Mouse (Mus musculus): ENCODE measurements at regions not wholly inside any gene's neighbourhood (a gene's known extent, or its start where the extent isn't known, plus 50 kb on each side); places are given as distances from the start of the nearest gene placed in this dataset.
"Not testable (repeated sequence)": the region's sequence is repeated elsewhere in the genome, so short reads cannot be mapped to it uniquely, and the experiment has no call there.

DNA sequence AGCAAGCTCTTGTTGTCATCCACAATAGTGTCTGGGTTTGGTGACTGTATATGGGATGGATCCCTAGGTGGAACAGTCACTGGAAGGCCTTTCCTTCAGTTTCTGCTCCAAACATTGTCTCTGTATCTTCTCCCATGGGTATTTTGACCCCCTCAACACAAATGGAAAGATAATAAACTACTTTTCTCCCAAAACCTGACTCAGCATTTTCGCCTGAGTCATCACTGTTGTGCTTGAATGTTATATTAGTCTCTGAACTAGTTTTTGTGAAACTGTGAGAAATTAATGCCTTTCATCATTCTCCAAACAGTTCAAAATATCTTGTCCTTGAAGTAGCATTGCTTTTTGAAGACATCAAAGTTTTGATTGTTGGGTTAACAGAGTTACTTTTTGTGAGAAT, 168.8 kb downstream of the Plppr4 start:
- H3K4me3 ChIP-seq (ENCODE audit: insufficient read depth, low read depth, low read length) = no peak overlapping the region
- no peak for DNase-seq (ENCODE audit: extremely low read depth, low read depth, low spot score)
- no peaks in the 10 kb centered on the region for H3K79me2 ChIP-seq (ENCODE audit: control insufficient read depth, insufficient read depth, low read length)
- no peaks in the 10 kb centered on the region for H3K4me1 ChIP-seq (ENCODE audit: control insufficient read depth, insufficient read depth, low read length)
- H3K9ac ChIP-seq (ENCODE audit: low read depth, low read length) = no peak overlapping the region
- TF ChIP-seq POLR2A (IDR thresholded peaks at IDR 0.05; ENCODE audit: extremely low read depth, insufficient read depth, low read length) = no peak
- no peak for TF ChIP-seq CTCF (IDR thresholded peaks at IDR 0.05; ENCODE audit: low read depth, low read length)
- no peaks in the 10 kb centered on the region for H3K36me3 ChIP-seq (ENCODE audit: control insufficient read depth, insufficient read depth, low read length)
- H3K27me3 ChIP-seq (ENCODE audit: control insufficient read depth, insufficient read depth, low read length) = no peaks in the 10 kb centered on the region
- 74% methylated on average over 1 of the region's 1 CpGs for WGBS
- no peak overlapping the region for H3K27ac ChIP-seq (replicated peaks; ENCODE audit: insufficient read depth, low read depth, low read length)

DNA sequence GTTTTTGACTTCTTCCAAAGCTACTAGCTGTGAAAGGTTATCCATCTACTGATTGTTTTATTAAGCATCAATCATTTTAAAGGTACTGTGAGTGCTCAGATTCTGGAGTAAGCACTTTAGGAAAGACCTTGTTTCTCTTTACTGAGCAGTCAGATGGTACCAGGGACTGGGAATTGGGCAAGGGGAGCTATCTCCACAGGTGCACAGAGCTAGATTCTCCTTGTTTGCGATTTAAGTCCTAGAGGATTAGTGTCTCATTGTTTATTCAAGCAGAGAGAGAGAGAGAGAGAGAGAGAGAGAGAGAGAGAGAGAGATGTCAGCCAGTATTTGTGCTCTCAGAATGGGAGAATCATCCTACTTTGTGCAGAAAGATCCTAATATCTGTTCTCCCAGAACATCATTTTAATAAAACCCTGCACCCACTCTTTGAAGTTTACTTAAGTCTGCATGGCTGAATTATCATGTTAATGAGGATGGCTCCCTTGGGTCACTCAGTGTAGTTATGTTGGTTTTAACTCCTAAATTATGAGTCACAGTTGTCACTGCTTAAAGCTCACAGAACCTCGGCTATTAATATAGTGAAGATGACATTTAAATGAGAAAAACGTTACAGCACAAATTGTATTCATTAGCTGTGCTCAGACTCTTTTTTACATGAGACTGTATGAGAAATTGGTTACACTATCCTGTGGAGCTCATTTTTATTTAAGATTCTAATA, 171.7 kb downstream of the Plppr4 start:
- no peak for TF ChIP-seq POLR2A (IDR thresholded peaks at IDR 0.05; ENCODE audit: extremely low read depth, insufficient read depth, low read length)
- TF ChIP-seq CTCF (IDR thresholded peaks at IDR 0.05; ENCODE audit: low read depth, low read length) = no peak
- no peak for DNase-seq (ENCODE audit: extremely low read depth, low read depth, low spot score)
- H3K4me3 ChIP-seq (ENCODE audit: insufficient read depth, low read depth, low read length) = no peak overlapping the region
- whole genome bisulfite sequencing = 53% methylated on average over 3 of the region's 3 CpGs
- no peaks in the 10 kb centered on the region for H3K27me3 ChIP-seq (ENCODE audit: control insufficient read depth, insufficient read depth, low read length)
- H3K27ac ChIP-seq (replicated peaks; ENCODE audit: insufficient read depth, low read depth, low read length) = no peak overlapping the region
- no peaks in the 10 kb centered on the region for H3K79me2 ChIP-seq (ENCODE audit: control insufficient read depth, insufficient read depth, low read length)
- H3K9ac ChIP-seq (ENCODE audit: low read depth, low read length) = no peak overlapping the region
- no peaks in the 10 kb centered on the region for H3K4me1 ChIP-seq (ENCODE audit: control insufficient read depth, insufficient read depth, low read length)
- no peaks in the 10 kb centered on the region for H3K36me3 ChIP-seq (ENCODE audit: control insufficient read depth, insufficient read depth, low read length)

DNA sequence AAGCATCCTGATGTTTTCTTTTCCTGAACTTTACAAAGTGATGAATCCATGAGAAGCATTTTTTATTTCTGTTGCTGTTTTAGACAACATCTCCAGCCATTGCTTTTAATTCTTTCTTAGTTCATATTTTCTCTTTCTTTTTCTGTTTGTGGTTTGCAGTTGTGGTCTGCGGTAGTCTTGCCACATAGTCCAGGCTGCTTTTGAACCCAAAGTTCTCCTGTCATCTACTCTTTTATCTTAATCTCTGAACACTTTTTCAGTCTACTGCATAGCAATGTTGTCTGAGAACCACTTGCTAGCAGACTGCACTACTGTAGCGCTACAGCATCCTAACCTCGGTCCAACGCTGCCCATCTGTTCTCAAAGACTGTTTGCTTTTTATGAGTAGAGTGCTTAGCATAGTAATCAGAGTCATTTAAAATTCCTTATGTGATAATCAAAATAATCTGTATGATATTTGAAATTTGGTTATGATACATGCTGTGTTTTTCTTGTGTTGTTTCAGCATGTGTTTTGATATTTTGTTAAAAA, 177.0 kb downstream of the Plppr4 start:
- no peak overlapping the region for H3K4me3 ChIP-seq (ENCODE audit: insufficient read depth, low read depth, low read length)
- no peak for DNase-seq (ENCODE audit: extremely low read depth, low read depth, low spot score)
- H3K27me3 ChIP-seq (ENCODE audit: control insufficient read depth, insufficient read depth, low read length) = no peaks in the 10 kb centered on the region
- no peaks in the 10 kb centered on the region for H3K36me3 ChIP-seq (ENCODE audit: control insufficient read depth, insufficient read depth, low read length)
- no peak overlapping the region for H3K27ac ChIP-seq (replicated peaks; ENCODE audit: insufficient read depth, low read depth, low read length)
- no peak overlapping the region for H3K9ac ChIP-seq (ENCODE audit: low read depth, low read length)
- TF ChIP-seq POLR2A (IDR thresholded peaks at IDR 0.05; ENCODE audit: extremely low read depth, insufficient read depth, low read length) (no peak), CTCF (IDR thresholded peaks at IDR 0.05; ENCODE audit: low read depth, low read length) (no peak)
- WGBS = 92% methylated on average over 4 of the region's 4 CpGs
- H3K4me1 ChIP-seq (ENCODE audit: control insufficient read depth, insufficient read depth, low read length) = no peaks in the 10 kb centered on the region
- H3K79me2 ChIP-seq (ENCODE audit: control insufficient read depth, insufficient read depth, low read length) = no peaks in the 10 kb centered on the region

DNA sequence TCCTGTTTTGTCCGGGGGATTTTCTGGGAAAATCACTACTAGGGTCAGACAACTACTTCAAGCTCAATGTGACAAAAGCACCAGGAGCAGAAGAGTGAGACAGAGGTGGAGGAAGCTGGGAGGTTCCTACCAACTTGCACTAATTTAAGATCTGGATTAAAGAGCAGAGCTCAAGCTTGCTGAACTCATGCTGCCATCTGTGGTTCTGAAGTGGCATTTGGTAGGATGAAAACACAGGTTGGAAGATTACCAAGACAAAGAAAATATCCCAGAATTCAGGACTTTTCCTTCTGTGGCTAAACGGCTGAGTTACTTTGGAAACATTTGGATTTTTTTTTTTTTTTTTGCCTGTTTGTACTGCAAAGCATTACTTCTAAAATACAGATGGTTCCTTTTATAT, 190.9 kb downstream of the Plppr4 start:
- no peaks in the 10 kb centered on the region for H3K4me1 ChIP-seq (ENCODE audit: control insufficient read depth, insufficient read depth, low read length)
- WGBS = 81% methylated on average over 2 of the region's 2 CpGs
- TF ChIP-seq POLR2A (IDR thresholded peaks at IDR 0.05; ENCODE audit: extremely low read depth, insufficient read depth, low read length) (no peak), CTCF (IDR thresholded peaks at IDR 0.05; ENCODE audit: low read depth, low read length) (no peak)
- no peaks in the 10 kb centered on the region for H3K79me2 ChIP-seq (ENCODE audit: control insufficient read depth, insufficient read depth, low read length)
- DNase-seq (ENCODE audit: extremely low read depth, low read depth, low spot score) = no peak
- no peaks in the 10 kb centered on the region for H3K36me3 ChIP-seq (ENCODE audit: control insufficient read depth, insufficient read depth, low read length)
- no peak overlapping the region for H3K9ac ChIP-seq (ENCODE audit: low read depth, low read length)
- no peak overlapping the region for H3K27ac ChIP-seq (replicated peaks; ENCODE audit: insufficient read depth, low read depth, low read length)
- H3K4me3 ChIP-seq (ENCODE audit: insufficient read depth, low read depth, low read length) = no peak overlapping the region
- H3K27me3 ChIP-seq (ENCODE audit: control insufficient read depth, insufficient read depth, low read length) = no peaks in the 10 kb centered on the region

DNA sequence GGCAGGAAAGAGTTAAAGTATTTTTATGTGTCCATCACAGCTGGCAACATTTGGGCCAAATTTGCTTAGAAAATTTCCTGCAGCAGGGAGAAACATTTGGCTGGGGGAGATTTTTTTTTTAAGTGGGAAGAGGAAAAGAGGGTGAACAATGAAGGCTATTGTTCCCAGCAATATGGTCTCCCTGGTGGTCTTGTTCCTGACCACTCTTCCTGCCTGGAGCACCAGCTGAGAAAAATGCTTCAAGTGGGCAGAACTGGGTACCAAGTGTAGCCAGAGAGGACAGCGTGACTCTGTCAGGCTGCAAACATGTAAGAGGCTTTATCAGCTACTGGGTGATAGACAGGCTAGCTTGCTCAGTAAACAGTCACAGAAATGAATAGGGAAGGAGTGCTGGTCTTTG, 194.3 kb upstream of the Palmd start:
- TF ChIP-seq POLR2A (IDR thresholded peaks at IDR 0.05; ENCODE audit: extremely low read depth, insufficient read depth, low read length) = no peak
- TF ChIP-seq CTCF (IDR thresholded peaks at IDR 0.05; ENCODE audit: low read depth, low read length) = no peak
- no peak for DNase-seq (ENCODE audit: extremely low read depth, low read depth, low spot score)
- Histone ChIP-seq H3K27ac (replicated peaks; ENCODE audit: insufficient read depth, low read depth, low read length) (no peak overlapping the region), H3K9ac (ENCODE audit: low read depth, low read length) (no peak overlapping the region), H3K79me2 (ENCODE audit: control insufficient read depth, insufficient read depth, low read length) (no peaks in the 10 kb centered on the region), H3K36me3 (ENCODE audit: control insufficient read depth, insufficient read depth, low read length) (no peaks in the 10 kb centered on the region), H3K27me3 (ENCODE audit: control insufficient read depth, insufficient read depth, low read length) (no peaks in the 10 kb centered on the region), H3K4me1 (ENCODE audit: control insufficient read depth, insufficient read depth, low read length) (no peaks in the 10 kb centered on the region), H3K4me3 (ENCODE audit: insufficient read depth, low read depth, low read length) (no peak overlapping the region)
- 17% methylated on average over 1 of the region's 1 CpGs for WGBS

DNA sequence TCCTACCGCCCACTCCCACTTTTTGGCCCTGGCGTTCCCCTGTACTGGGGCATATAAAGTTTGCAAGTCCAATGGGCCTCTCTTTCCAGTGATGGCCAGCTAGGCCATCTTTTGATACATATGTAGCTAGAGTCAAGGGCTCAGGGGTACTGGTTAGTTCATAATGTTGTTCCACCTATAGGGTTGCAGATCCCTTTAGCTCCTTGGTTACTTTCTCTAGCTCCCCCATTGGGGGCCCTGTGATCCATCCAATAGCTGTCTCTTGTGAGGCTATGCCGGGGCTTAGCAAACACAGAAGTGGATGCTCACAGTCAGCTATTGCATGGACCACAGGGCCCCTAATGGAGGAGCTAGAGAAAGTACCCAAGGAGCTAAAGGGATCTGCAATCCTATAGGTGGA, 191.9 kb upstream of the Palmd start:
- H3K79me2 ChIP-seq (ENCODE audit: control insufficient read depth, insufficient read depth, low read length); H3K4me1 ChIP-seq (ENCODE audit: control insufficient read depth, insufficient read depth, low read length): not testable (repeated sequence)

More for the DNA sequence above, 191.9 kb upstream of the Palmd start:
- not testable (repeated sequence) for H3K4me3 ChIP-seq (ENCODE audit: insufficient read depth, low read depth, low read length); H3K36me3 ChIP-seq (ENCODE audit: control insufficient read depth, insufficient read depth, low read length); H3K9ac ChIP-seq (ENCODE audit: low read depth, low read length); H3K27ac ChIP-seq (replicated peaks; ENCODE audit: insufficient read depth, low read depth, low read length); H3K27me3 ChIP-seq (ENCODE audit: control insufficient read depth, insufficient read depth, low read length); DNase-seq (ENCODE audit: extremely low read depth, low read depth, low spot score)
- 96% methylated on average over 3 of the region's 3 CpGs for WGBS

All from liver, adult 2 months (tissue).